Mouse (Mus musculus) cerebellum, adult (tissue): ENCODE results near the gene Nrd1.
A peak's percentile ranks its signal among the peaks of the same experiment; 100 is the strongest.

Source experiments
- ATAC-seq: cut with Nextera tagmentation; 2 replicates; pipeline ENCODE4 v1.9.2; 2017; ENCODE audit warnings: mild to moderate bottlenecking, moderate library complexity, mixed read lengths; ENCODE audit not compliant: insufficient number of reproducible peaks, low FRiP score, low TSS enrichment

Nrd1 gene

DNA sequence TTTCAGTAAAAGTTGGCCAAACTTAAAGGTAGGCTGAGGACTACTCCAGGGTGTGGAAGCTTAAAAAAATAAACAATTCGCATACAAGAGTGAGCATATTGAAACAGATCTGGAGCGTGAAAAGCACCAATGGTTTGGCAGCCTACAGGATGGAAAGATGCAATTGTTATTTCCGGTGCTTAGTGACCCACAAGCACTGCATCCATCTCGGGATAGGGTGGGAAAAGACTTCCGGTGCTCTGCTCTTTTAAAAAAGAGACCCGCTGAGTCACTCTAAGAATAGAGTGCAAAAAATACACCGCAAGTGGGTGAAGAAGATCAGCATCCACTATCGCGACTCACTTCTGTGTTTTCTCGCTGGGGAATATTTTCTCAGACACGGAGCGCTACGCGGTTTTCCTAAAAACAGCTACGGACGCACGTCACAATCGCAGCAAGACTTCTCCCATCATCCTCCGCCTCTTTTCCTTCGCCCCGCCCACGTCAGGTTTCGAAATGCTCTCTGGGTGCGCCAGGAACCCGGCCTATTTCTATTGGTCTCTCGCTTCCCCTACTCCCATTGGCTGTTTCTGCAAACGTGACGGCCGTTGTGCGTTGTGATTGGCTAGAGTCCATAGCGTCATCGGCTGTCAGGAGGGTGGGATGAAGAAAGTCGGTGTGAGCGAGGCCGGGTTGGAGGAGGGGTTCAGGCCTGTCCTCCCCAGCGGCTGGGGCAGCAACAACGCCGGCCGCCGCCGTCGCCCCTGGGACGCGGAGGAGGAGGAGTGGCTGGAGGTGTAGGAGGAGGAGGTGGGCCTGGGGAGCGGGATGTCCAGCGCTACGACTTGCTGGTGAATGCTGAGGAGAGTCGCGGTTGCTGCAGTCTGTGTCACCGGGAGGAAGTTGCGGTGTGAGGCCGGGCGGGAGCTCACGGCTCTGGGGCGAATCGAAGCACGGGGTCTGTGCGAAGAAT is at the start of gene Nrd1:
TSS of gene Nrd1 (plus strand) at position 657 of the 952 bp plus-strand sequence.
- peak; percentile 99 for ATAC-seq

DNA sequence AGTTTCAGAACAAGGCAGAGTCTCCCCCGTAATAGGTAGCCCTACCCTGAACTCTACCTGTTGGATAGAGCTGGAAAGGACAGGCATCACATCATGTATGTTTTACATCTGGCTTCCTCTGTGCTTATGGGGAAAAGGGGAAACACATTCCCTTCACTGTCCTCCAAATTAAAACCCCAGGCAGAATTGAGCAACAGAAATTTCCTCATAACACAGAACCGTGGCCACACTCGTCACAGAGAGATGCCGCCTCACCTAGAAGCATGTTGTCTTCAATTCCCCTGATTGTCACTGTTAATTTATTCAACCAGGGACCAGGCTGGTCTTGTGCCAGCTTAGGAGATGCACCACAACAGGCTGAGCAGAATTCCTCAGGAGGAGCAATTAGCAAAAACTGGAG is 48.8 kb upstream of the Nrd1 start:
- no peak for ATAC-seq

- ATAC-seq, result no peak
Observed at GRCm38 (mm10) chr4:108959696-108960095, 40.8 kb upstream of the Nrd1 start.

DNA sequence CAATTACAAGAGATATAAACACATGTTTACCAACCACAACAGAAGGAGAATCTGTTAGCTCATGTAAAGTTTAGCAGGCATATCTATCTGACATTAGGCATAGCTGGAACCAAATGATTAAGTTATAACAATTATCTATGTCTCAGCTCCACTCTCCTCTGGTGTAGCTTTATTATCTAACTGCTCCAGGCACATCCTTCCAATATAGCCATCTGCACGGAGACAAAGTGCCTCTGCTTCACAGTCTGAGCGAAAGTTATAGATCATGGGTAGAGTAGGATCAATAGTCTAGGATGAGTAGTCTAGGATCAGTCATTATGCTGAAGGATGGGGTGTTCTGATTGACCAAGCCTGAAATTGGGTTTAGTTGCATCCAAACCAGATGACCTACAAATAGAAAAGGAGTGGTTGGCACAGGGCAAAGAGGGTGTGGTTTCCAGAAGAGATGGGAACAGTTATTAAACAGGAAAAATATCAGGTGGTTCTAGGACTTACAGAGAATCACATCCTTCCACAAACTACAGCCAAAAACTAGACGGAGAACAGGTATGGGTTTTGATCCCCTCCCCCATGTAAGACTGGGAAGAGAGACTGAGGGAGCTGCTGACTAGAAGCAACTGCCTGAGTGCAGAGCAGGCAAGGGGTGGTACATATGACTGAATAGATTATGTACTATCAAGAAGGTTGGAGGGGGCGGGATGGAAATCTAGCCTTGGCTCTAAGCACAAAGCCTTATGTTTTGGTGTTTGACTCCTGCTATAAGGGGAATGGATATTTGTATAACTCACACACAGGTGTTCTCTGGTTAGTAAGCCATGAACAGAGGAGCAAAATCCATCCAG is 39.6 kb upstream of the Nrd1 start:
- ATAC-seq, result no peak

GRCm38 (mm10) chr4:108963017-108963416 is 37.4 kb upstream of the Nrd1 start:
- ATAC-seq, result no peak

DNA sequence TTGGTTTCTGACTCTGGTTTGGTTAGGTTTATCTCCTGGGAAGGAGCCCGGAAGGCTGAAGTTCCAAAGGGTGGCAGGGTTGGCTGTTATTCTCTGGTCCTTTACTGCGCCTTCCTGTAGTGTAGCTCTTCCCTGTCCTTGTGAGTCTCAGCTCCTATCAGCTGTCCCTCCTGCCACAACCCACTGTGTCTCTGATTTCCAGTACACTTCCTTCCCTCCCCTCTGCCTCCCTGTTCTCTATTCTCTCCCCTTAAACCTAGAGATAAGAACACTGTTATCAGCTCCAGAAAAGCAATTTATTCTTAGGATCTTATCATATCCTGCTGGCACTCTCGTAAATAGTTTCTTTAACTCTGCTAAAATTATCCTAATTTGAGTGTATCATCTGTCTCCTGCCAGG is 30.9 kb upstream of the Nrd1 start:
- no peak for ATAC-seq

GRCm38 (mm10) chr4:108971054-108971453 is 29.4 kb upstream of the Nrd1 start:
- no peak for ATAC-seq

DNA sequence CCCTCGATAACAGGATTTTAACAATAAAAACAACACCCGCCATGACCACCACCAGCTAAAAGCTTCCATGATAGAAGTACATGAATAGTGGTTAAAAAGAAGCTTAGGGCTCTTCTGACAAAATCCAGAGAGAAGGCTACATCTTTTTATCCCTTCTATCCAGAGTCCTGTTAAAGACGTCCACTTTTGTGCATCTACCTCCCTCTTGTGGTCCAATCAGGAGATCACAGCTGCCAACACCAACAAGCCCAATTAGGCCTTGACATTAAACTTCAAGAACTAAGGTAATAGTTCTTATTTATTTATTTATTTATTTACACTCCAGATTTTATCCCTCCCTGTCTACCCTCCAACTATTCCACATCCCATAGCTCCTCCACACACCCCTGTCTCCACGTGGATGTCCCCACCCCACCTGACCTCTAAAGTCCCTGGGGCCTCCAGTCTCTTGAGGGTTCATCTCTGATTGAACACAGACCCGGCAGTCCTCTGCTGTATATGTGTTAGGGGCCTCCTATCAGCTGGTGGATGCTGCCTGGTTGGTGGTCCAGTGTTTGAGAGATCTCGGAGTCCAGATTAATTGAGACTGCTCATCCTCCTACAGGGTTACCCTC is 23.9 kb upstream of the Nrd1 start:
- peak; percentile 58; the same call in 1 of the 2 replicates for ATAC-seq

- ATAC-seq, result no peak
Observed at GRCm38 (mm10) chr4:108986833-108987472, 13.5 kb upstream of the Nrd1 start.

DNA sequence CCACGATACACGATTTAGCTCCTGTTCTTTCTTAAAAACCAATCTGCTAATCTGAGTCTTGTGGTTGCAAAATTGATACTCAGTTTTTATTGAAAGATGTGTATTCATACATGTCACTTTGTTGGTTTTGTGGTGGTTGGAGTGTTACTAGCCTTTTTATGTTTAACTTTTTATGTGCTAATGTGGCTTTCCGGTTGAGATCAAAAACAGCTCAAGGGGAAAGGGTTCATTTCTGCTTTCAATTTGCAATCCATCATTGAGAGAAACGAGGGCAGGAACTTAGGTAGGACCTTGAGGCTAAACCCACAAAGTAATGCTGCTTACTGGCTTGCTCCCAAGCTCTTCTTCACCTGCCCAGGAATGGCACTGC is 13.0 kb upstream of the Nrd1 start:
- ATAC-seq, result no peak

DNA sequence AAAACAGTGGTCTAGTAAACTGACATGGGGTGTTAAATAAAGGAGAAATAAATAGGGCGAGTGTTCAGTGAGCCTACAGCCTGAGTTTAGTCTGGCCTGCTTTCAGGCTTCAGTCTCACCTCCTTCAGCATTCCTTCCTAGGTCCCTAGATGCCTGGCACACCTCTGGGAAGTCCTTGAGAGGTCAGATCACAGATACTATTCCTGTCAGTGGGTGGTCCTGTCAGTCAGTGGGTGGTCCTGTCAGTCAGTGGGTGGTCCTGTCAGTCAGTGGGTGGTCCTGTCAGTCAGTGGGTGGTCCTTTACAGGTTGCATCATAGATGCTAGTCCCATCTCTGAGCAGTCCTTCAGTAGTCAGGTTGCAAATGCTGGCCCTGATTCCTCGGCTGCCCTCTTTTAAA is 11.0 kb upstream of the Nrd1 start:
- no peak for ATAC-seq

- ATAC-seq, result no peak
Observed at GRCm38 (mm10) chr4:108990032-108990431, 10.4 kb upstream of the Nrd1 start.

- no peak for ATAC-seq
Observed at GRCm38 (mm10) chr4:108990571-108990970, 9.9 kb upstream of the Nrd1 start.

DNA sequence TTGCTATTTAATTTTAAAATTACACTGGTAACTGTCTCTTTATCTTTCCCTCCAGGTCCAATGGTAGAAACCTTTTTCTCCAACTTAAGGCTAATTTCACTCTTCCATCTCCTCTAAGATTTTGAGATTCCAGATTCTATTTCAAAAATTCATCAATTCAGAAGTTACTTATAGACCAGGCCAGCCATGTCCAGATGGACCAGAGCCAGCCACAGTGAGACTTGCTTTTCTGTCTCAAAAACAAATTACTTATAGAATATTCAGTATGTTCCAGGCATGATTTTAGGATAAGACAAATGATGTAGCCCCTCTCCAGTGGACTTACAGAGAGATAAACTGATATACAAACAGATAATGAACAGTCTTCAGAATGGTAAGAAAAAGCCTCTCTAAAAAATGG is 8.6 kb upstream of the Nrd1 start:
- no peak for ATAC-seq

GRCm38 (mm10) chr4:108992978-108993377 is 7.5 kb upstream of the Nrd1 start:
- ATAC-seq, result no peak

- ATAC-seq, result peak; percentile 11; the same call in 1 of the 2 replicates
Observed at GRCm38 (mm10) chr4:109000961-109001360, 506 bp downstream of the Nrd1 start.

DNA sequence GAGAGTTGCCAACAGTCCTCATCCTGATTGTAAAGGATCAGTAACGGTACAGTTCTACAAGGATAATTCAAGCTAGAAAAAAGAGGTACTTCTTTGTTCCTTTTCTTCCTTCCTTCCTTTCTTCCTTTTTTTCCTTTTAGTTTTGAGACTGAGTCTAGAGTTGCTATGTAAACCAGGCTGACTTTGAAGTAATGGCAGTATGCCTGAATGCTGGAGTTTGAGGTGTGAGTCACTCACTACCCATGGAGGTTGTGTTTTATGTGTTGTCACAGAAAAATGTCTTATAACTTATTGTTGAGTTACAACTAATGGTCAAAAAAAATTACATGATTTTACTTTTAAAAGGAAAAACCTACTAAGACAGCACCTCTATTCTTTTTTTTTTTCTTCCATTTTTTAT is 7.6 kb downstream of the Nrd1 start:
- no peak for ATAC-seq

GRCm38 (mm10) chr4:109014091-109014490 is 13.6 kb downstream of the Nrd1 start:
- no peak for ATAC-seq

DNA sequence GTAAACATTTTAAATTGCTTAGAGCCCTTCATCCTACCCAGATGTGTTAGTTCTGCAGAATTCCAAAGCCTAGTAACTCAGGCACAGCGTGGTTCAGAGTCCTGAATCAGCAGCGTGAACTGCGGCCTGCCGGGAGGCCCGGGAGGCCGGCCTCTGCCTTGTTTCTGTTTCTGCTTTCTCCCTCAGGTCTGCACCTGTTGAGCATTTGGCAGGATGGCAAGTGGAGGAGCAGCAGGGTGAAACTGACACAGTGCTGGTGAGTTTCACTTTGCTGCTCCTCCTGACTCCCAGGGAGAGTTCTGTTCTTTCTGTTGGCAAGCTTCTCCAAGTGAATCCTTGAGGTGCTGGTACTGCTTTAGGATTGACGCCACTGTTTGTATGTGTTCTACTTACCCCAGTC is 17.0 kb downstream of the Nrd1 start:
- ATAC-seq, result no peak

DNA sequence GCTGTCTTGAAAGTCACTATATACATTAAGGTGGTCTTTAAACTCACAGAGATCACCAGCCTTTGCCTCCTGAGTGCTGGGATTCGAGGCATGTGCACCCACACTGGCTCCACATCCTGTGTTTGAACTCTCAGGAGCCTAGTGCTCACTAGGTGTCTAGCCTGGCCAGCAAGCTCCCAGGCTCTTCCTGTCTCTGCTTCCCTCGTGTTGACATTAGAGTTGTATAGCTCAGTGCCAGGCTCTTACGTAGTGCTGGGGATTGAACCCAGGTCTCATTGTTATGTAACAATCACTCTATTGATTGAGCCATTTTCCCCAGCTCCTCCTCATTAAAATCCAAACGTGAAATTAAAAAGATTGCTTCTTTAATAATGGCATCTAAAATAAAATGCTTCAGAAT is 18.8 kb downstream of the Nrd1 start:
- no peak for ATAC-seq
